Mouse (Mus musculus): ENCODE measurements around the gene Zfp174.

Gene Zfp174

DNA sequence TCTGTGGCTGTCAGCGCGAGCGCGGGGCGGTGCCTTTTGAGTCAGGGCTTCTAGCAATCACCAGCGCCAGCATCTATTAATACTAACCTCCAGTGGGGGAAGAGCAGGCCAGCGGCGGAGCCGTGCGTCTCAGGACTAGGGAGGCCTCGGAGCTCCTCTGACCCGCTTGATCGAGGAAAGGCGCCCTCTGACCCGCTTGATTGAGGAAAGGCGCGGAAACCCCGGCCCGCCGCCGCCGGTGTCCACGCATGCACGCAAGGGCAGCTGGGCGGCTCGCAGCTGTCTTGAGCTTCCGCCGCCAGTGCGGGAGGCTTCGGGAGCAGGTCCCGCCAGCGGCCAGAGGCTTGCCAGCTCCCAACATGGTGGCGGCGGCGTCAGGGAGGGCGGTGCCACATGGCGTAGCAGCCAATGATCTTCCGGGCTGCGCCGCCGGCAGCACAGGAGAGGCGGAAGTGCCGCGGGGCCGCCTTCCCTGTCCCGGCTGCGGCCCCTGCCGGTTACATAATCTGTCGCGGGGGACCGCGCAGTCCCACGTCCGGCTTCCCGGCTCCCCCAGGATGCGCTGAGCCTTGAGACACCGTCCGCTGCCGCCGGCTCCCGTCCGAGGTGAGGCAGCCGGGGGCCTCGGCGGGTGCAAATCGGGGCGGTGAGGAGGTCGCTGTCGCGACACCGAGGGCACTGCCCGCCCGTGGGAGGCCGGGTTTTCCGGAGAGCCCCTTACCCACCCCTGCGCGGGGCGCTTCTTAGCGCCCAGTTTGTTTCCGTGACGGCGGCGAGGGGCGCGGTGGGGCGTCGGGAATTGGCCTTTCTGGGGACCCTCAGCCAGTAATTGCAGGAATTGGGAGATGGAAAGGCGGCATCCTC, 37.4 kb downstream of the Zfp174 start, which contains the start of the genes Zfp597 and Gm20695:
TSS of gene Zfp597 (minus strand) at position 361 of the 864 bp plus-strand sequence.
TSS of gene Gm20695 (plus strand) at position 448 of the 864 bp plus-strand sequence.
- peak; percentile 85 for DNase-seq (ENCODE audit: low read depth)

DNA sequence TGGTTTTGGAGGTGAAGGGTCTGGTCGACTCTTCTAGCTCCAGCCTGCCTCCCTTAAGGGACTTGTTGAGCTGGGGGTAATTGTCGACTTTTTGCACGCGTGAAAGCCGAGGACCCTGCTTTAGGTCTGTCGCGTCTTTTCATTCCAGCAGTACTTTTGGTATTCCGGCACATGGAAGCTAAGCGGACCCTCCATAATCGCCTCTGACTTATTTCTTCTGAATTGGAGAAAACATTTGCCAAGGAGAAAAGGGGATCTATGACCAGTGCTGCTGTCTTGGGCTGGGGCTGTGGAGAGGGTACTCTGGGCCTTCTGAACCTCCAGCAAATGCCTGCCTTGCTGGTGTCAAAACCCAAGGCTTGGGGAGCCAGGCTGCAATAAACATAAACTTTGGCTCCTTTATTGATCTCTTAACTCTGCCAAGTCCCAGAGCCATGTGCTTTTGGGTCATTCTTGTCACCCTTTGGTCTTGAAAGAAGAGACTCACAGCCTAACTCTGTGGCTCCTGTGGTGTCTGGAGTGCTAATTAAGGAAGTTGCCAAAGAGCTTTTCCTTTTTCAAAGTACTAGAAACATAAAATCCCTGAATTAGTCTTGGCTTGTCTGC, 38.1 kb downstream of the Zfp174 start:
- no peak for DNase-seq (ENCODE audit: low read depth)

DNA sequence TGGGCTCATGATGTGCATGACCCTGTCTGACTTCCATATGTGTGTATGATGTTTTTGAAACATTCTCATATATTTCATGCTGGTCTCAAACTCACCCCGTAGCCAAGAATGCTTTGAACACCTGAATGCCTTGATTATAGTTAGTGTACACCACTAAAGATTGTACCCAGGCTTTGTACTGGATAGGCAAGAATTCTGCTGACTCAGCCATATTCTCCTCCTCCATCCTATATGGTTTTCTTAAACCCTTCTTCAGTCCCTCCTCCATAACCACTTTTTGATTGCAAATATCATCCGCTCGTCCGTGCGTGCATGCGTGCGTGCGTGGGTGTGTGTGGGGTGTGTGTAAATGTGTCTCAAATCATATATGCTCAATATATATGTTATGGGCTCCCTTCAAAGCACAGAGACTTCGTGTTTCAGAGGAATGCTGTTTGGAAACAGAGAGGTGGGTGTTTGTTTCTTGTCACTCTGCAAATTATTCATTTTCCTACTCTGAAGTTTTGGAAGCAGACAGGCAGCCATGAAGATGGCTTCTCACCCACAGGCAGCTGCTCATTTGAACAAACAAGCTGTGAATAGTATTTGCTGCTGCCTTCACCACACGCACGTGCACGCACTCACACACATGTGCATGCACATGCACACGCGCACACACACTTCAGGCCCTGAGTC, 44.7 kb downstream of the Zfp174 start:
- no peak for DNase-seq (ENCODE audit: low read depth)

DNA sequence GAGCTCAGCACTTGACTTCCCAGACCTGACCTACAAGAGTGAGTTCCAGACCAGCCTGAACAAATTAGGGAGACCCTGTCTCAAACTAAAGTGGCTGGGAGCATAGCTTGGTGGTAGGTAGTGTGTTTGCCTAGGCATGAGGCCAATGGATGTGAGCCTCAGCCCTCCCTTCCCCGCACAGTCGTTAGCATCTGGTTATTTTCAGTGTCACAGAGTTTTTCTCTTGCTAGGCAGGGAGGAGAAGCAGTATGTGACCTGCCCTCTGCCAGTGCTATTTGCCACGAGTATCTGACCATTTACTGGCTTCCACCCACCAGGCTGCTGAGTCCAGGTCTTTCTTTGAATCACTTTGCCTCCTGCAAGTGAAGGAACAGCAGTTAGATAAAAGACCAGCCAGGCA, 46.7 kb downstream of the Zfp174 start:
- no peak for DNase-seq (ENCODE audit: low read depth)

DNA sequence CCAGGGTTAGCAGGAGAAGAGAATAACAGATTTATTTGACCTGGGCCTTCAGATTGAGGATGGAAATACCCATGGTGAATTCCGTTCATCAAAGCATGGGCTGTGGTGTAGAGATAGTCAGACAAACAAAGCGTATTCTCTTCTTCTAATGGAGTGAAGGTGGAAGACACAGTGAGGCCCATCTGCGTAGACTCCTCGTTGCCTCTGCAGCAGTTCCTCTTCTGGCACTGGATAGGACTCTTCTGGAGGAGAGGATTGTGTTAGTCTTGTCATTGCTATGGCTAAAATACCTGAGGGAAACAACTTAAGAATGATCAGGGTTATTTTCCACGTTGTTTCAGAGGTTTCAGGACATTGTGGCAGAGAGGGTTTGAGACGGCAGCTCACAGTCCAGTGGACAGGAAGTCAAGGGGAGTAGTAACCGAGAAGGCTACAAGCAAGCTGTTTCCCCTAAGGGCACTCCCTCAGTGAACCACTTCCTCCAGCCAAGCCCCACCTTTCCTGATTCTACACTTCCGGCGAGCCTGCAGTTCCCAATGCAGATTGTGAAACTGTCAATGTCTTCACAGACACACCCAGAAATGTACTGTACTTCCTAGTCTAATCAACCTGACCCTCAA, 48.2 kb downstream of the Zfp174 start:
- DNase-seq (ENCODE audit: low read depth): no peak

DNA sequence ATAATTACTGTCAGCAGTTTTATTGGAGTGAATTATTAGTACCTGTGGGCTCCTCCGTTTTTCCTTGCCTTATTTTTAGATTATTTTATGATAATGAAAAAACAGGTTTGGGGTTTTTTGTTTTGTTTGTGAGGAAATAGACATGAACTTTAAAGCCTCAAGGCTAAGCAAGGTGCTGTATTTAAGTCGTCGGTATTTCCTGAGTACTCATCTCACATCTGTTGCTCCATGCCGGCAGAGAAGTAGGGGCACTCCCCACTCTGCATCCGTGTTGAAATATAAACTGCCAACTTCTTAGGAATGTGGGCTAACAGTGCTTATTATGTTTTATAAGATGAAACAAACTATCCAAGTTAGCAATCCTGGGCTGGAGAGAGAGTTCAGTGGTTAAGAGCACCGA, 49.0 kb downstream of the Zfp174 start:
- DNase-seq (ENCODE audit: low read depth): no peak

GRCm38 (mm10) chr16:3896553-3896952, 49.5 kb downstream of the Zfp174 start:
- no peak for DNase-seq (ENCODE audit: low read depth)

- no peak for DNase-seq (ENCODE audit: low read depth)
Measured at GRCm38 (mm10) chr16:3907471-3907870, 60.4 kb downstream of the Zfp174 start.
